Mouse (Mus musculus): ENCODE results near the gene Prkd2. TPM values are rescaled to one million over a fixed set of nuclear protein-coding genes. Genes with fewer than 3 reads are reported as not detected.

Gene Prkd2
- 10.9 and 15.7 TPM in 2 replicates for polyA plus RNA-seq (2014; fragmentation: Nextera tagmentation; extraction: Ambion mirVana)

DNA sequence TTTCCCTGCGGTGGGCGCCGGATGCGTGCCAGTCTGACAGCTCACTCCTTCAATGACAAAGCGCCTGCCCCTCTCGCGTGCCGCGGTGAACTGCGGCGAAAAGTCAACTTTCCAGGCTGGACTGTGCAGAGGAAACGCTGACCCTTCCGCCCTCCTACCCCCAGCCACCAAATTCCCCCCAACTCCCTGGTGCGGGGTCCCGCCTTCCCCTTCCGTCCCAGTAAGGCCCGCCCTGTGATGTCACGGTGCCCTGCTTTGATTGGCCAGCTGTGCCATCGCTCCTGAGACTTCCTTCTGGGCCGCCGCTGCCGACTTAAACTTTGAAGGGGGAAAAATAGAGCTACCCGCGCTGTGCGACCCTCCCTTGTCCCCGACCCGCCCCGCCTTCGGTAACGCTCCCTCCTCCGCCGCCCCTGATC, at the start of gene Prkd2:
Gene Prkd2 (plus strand): TSS at position 258 of the 419 bp plus-strand sequence.
- Histone ChIP-seq H3K4me1 (ENCODE audit: control insufficient read depth, insufficient read depth, low read length) (peaks cover 12% of the 10 kb centered on the region), H3K27ac (ENCODE audit: low read depth, low read length) (peak within 1 kb of the TSS; percentile 73), H3K36me3 (ENCODE audit: control insufficient read depth, insufficient read depth, low read length) (peaks cover 38% of the 10 kb centered on the region), H3K9me3 (ENCODE audit: control insufficient read depth, low read length) (no peaks in the 10 kb centered on the region), H3K27me3 (ENCODE audit: control insufficient read depth, insufficient read depth, low read length) (no peaks in the 10 kb centered on the region), H3K4me2 (replicated peaks; ENCODE audit: low read depth, low read length) (peak within 1 kb of the TSS; percentile 84), H3K9ac (ENCODE audit: low read depth, low read length) (peak within 1 kb of the TSS; percentile 73), H3K4me3 (ENCODE audit: low read length) (peak within 1 kb of the TSS; percentile 59)
- ATAC-seq (ENCODE audit: low FRiP score, low TSS enrichment): peak; percentile 89
- under 1% methylated on average over 32 of the region's 32 CpGs for WGBS

DNA sequence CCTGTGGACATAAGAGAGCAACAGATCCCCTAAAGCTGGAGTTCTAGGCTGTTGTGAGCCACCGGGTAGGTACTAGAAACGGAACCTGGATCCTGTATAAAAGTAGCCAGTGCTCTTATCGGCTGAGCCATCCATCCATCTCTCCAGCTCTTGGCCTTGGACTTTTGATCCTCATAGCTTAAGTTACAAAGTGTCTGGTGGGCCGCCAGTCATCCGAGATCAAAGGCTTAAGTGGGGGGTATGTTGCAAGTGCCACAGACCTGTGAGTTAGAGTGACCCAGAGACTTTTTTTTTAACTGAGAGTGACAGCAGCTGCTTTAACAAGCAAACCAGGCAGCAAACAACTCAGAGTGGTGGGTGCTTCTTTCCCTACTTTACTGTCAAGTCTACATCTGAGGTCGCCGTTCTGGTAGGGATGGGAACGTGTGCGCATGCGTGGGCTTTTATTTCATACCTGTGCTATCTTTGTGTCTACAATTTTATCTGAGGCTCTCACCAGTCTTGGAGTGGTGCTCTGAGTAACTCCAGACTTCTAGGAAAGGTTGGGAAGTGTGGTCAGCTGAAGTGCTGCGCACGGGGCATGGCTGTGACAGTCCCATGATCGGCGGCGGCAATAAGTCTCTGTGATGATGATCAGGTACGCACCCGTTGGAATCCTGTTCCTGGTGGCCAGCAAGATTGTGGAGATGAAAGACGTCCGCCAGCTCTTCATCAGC, 49.5 kb upstream of the Prkd2 start:
- ATAC-seq (ENCODE audit: low FRiP score, low TSS enrichment): no peak
- Histone ChIP-seq H3K4me3 (ENCODE audit: low read length) (no peak overlapping the region), H3K9me3 (ENCODE audit: control insufficient read depth, low read length) (no peaks in the 10 kb centered on the region), H3K36me3 (ENCODE audit: control insufficient read depth, insufficient read depth, low read length) (peaks cover 30% of the 10 kb centered on the region), H3K27me3 (ENCODE audit: control insufficient read depth, insufficient read depth, low read length) (no peaks in the 10 kb centered on the region), H3K27ac (ENCODE audit: low read depth, low read length) (no peak overlapping the region), H3K4me2 (replicated peaks; ENCODE audit: low read depth, low read length) (no peak overlapping the region), H3K4me1 (ENCODE audit: control insufficient read depth, insufficient read depth, low read length) (no peaks in the 10 kb centered on the region), H3K9ac (ENCODE audit: low read depth, low read length) (no peak overlapping the region)
- 80% methylated on average over 19 of the region's 19 CpGs for WGBS

DNA sequence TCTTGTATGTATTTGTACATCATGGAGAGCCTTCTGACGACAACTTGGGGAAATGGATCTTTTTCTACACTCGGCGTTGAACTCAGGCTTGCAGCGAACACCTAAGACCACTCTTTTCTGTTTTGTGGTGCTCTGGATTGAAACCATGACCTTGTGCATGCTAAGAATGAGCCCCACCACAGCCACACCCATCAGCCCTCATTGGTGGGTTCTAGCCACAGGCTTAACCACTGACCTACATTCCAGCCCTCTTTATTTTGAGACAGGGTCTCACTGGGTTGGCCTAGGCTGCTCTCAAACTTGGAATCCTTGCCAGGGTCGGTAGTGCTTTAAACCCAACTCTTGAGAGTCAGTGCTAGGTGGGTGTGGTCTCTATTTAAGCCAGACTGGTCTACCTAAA, 47.8 kb upstream of the Prkd2 start:
- ATAC-seq (ENCODE audit: low FRiP score, low TSS enrichment): no peak
- H3K9ac ChIP-seq (ENCODE audit: low read depth, low read length): no peak overlapping the region
- H3K9me3 ChIP-seq (ENCODE audit: control insufficient read depth, low read length): no peaks in the 10 kb centered on the region
- 93% methylated on average over 5 of the region's 5 CpGs for WGBS
- H3K36me3 ChIP-seq (ENCODE audit: control insufficient read depth, insufficient read depth, low read length): peaks cover 34% of the 10 kb centered on the region
- no peak overlapping the region for H3K4me2 ChIP-seq (replicated peaks; ENCODE audit: low read depth, low read length)
- H3K27me3 ChIP-seq (ENCODE audit: control insufficient read depth, insufficient read depth, low read length): no peaks in the 10 kb centered on the region
- no peaks in the 10 kb centered on the region for H3K4me1 ChIP-seq (ENCODE audit: control insufficient read depth, insufficient read depth, low read length)
- no peak overlapping the region for H3K27ac ChIP-seq (ENCODE audit: low read depth, low read length)
- H3K4me3 ChIP-seq (ENCODE audit: low read length): no peak overlapping the region

GRCm38 (mm10) chr7:16804409-16805028, 38.2 kb upstream of the Prkd2 start:
- Histone ChIP-seq H3K4me2 (replicated peaks; ENCODE audit: low read depth, low read length) (no peak overlapping the region), H3K4me3 (ENCODE audit: low read length) (no peak overlapping the region), H3K36me3 (ENCODE audit: control insufficient read depth, insufficient read depth, low read length) (peaks cover 7% of the 10 kb centered on the region), H3K4me1 (ENCODE audit: control insufficient read depth, insufficient read depth, low read length) (no peaks in the 10 kb centered on the region), H3K27ac (ENCODE audit: low read depth, low read length) (no peak overlapping the region), H3K9me3 (ENCODE audit: control insufficient read depth, low read length) (no peaks in the 10 kb centered on the region), H3K9ac (ENCODE audit: low read depth, low read length) (no peak overlapping the region), H3K27me3 (ENCODE audit: control insufficient read depth, insufficient read depth, low read length) (no peaks in the 10 kb centered on the region)
- WGBS: 28% methylated on average over 8 of the region's 8 CpGs
- ATAC-seq (ENCODE audit: low FRiP score, low TSS enrichment): peak; percentile 50

DNA sequence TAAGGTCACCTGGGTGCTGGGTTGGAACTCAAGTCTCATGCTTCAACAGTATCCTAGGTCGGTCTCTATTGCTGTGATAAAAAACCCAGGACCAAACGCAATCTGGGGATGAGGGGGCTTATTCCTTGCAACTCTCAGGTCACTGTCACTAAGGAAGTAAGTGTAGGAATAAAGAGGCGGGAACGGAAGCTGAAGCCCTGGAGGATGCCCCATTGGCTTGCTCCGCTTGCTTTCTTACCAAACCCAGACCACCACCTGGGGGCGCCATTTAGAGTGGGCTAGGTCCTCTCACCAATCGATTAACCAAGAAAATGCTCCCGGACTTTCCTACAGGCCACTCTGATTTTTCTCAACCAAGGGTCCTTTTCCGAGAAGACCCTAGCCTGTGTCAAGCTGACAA, 34.8 kb upstream of the Prkd2 start:
- Histone ChIP-seq H3K27ac (ENCODE audit: low read depth, low read length) (no peak overlapping the region), H3K4me2 (replicated peaks; ENCODE audit: low read depth, low read length) (no peak overlapping the region), H3K27me3 (ENCODE audit: control insufficient read depth, insufficient read depth, low read length) (peaks cover 17% of the 10 kb centered on the region), H3K9me3 (ENCODE audit: control insufficient read depth, low read length) (no peaks in the 10 kb centered on the region), H3K36me3 (ENCODE audit: control insufficient read depth, insufficient read depth, low read length) (peaks cover 7% of the 10 kb centered on the region), H3K4me3 (ENCODE audit: low read length) (no peak overlapping the region), H3K4me1 (ENCODE audit: control insufficient read depth, insufficient read depth, low read length) (peaks cover 16% of the 10 kb centered on the region), H3K9ac (ENCODE audit: low read depth, low read length) (no peak overlapping the region)
- 90% methylated on average over 9 of the region's 9 CpGs for WGBS
- ATAC-seq (ENCODE audit: low FRiP score, low TSS enrichment): no peak

DNA sequence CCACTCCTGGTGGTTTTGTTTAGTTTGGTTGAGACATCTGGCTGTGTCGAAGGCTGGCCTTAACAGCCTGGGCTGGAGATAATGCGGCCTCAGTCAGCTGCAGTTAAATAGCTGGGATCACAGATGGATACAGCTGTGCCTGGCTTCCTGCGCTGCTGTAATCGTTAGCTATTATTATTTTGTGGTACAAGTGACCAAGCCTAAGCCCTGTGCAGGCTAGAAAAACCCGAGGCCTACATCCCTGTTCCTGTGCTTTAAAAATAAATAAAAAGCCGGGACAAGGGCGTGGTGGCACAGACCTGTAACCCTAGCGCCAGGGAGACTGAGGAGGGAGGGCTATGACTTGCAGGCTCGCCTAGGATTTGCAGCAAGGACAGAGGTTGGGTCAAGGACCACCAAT, 34.1 kb upstream of the Prkd2 start:
- no peak overlapping the region for H3K27ac ChIP-seq (ENCODE audit: low read depth, low read length)
- H3K4me2 ChIP-seq (replicated peaks; ENCODE audit: low read depth, low read length): no peak overlapping the region
- ATAC-seq (ENCODE audit: low FRiP score, low TSS enrichment): no peak
- H3K36me3 ChIP-seq (ENCODE audit: control insufficient read depth, insufficient read depth, low read length): peaks cover 10% of the 10 kb centered on the region
- no peak overlapping the region for H3K4me3 ChIP-seq (ENCODE audit: low read length)
- H3K27me3 ChIP-seq (ENCODE audit: control insufficient read depth, insufficient read depth, low read length): peaks cover 17% of the 10 kb centered on the region
- no peak overlapping the region for H3K9ac ChIP-seq (ENCODE audit: low read depth, low read length)
- no peaks in the 10 kb centered on the region for H3K9me3 ChIP-seq (ENCODE audit: control insufficient read depth, low read length)
- H3K4me1 ChIP-seq (ENCODE audit: control insufficient read depth, insufficient read depth, low read length): peaks cover 16% of the 10 kb centered on the region
- WGBS: 80% methylated on average over 9 of the region's 9 CpGs

- H3K27ac ChIP-seq (ENCODE audit: low read depth, low read length): no peak overlapping the region
- WGBS: 22% methylated on average over 10 of the region's 10 CpGs
- H3K9me3 ChIP-seq (ENCODE audit: control insufficient read depth, low read length): no peaks in the 10 kb centered on the region
- peaks cover 16% of the 10 kb centered on the region for H3K4me1 ChIP-seq (ENCODE audit: control insufficient read depth, insufficient read depth, low read length)
- no peak overlapping the region for H3K4me2 ChIP-seq (replicated peaks; ENCODE audit: low read depth, low read length)
- peaks cover 14% of the 10 kb centered on the region for H3K36me3 ChIP-seq (ENCODE audit: control insufficient read depth, insufficient read depth, low read length)
- peaks cover 17% of the 10 kb centered on the region for H3K27me3 ChIP-seq (ENCODE audit: control insufficient read depth, insufficient read depth, low read length)
- H3K4me3 ChIP-seq (ENCODE audit: low read length): no peak overlapping the region
- ATAC-seq (ENCODE audit: low FRiP score, low TSS enrichment): 0 out of 2 replicates have a peak, but pooled peaks have one; percentile 13
- H3K9ac ChIP-seq (ENCODE audit: low read depth, low read length): no peak overlapping the region
Measured at GRCm38 (mm10) chr7:16809739-16810138, 33.0 kb upstream of the Prkd2 start.

DNA sequence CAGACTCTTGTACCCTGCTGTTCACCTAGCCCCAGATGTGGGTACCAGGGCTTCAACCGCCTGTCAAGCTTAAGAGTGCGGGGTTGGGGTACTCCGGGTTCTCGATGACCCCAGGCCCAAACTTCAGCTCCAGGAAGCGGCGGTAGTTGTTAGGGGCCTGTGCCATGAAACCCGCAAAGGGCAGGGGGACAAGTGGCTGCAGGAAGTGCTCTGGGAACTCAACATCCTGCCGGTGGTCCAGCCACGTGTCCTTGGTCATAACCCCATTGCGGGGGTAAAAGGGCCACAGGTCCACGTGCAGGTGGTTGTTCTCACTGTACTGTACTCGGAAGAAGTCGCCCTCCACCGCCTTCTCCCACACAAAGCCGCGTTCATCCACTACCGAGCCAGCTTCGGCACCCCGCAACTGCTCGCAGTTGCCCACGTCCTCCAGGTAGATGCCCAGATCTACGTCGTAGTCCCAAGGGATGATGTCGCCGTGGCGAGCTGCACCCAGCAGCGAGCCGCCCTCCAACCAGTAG, 32.2 kb upstream of the Prkd2 start:
- Histone ChIP-seq H3K4me1 (ENCODE audit: control insufficient read depth, insufficient read depth, low read length) (peaks cover 16% of the 10 kb centered on the region), H3K9ac (ENCODE audit: low read depth, low read length) (no peak overlapping the region), H3K27ac (ENCODE audit: low read depth, low read length) (no peak overlapping the region), H3K36me3 (ENCODE audit: control insufficient read depth, insufficient read depth, low read length) (peaks cover 14% of the 10 kb centered on the region), H3K27me3 (ENCODE audit: control insufficient read depth, insufficient read depth, low read length) (peaks cover 17% of the 10 kb centered on the region), H3K4me3 (ENCODE audit: low read length) (peak overlapping the region; percentile 40), H3K9me3 (ENCODE audit: control insufficient read depth, low read length) (no peaks in the 10 kb centered on the region), H3K4me2 (replicated peaks; ENCODE audit: low read depth, low read length) (peak overlapping the region; percentile 87)
- 38% methylated on average over 28 of the region's 28 CpGs for WGBS
- ATAC-seq (ENCODE audit: low FRiP score, low TSS enrichment): no peak
